Mouse (Mus musculus) cerebellum, adult 9-11 months (tissue): ENCODE measurements around the gene Pigq.

Experiments used
- DNase-seq: peaks from one replicate; pipeline ENCODE4 v3.0.0; 2022

The Pigq gene

GRCm38 (mm10) chr17:25919786-25920642 lies 24.7 kb downstream of the Pigq start:
- peak; percentile 100 for DNase-seq

DNA sequence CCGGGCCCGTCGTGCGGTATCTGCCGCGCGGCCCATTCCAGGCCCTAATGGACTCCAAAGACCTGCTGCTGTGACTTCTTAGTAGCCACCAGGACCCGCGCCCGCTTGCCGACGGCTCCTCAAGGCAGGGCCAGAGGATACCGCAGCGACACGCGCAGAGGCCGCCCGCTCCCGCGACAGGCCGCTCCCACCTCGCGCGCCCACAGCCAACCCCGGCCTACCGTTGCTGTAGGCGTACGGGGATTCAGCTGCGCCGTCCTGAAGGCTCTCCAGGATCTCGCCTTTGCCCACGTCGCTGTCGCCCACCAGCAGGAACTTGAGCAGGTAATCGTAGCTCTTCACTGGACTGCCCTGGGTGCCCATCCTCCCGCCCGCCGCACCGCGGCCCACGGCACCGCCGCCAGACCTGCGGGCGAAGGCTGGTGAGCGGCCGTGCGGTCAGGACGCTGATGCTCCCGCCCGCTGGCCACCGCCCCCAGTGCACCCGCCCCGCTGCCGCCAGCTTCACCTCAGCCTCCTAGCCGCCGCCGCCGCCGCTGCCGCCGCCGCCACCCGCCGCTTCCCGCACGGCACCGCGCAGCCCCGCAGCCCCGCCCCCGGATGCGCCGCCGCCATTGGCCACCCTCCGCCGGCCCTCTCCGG lies 25.5 kb downstream of the Pigq start, which contains the start of gene Rab40c:
Rab40c (minus strand) TSS at position 584 of the 642 bp plus-strand sequence.
- no peak for DNase-seq

DNA sequence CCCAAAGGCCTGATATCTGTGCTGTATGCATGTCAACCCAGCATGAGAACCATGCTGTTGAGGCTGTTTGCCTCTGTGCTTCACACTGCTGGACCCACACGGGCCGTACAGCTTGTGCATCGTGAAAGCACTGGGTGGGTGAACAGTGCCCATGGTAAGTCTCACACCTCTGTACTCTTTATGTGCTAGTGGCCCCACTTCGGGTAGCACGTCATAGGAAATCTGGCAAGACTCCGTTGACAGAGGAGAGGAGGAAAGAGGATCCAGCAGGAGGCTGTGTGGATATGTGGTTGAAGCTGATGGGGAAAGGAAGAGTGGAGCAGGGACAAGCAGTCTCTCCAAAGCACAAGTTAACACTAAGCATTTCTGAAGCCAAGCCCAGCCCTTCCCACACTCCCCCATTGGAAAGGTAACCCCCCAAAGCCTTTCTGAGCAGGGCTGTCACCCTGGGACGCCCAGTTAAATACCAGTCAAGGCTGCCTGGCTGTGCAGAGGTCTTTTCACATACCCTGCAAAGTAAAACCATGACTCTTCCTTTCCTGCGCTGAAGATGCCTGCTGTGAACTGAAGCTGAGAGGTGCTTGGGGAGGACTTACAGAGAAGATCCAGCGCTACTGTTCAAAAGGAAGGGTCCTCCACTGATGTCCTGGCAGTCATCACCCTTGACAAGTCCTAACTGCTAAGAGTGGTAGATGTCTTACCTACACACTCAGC lies 26.5 kb downstream of the Pigq start:
- DNase-seq, result peak; percentile 52

- DNase-seq, result no peak
Observed at GRCm38 (mm10) chr17:25916931-25917647, 27.6 kb downstream of the Pigq start.

DNA sequence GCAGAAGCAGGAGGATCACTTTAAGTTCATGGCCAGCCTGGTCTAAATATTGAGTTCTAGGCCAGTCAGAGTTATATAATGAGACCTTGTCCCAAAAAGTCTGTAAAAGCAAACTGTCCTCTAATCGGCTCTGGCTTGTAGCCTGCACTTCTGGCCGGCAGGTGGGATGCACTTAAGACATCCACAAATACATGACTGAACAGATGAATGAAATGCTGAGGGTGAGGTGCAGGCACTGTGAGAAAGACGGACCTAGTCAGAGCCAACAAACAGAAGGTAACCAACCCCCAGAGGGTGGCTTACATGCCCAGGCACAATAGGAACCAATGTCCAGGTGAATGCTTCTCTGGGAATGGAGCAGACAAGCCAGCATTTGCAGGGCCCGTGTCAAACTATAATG lies 30.4 kb downstream of the Pigq start:
- DNase-seq, result peak; percentile 58

DNA sequence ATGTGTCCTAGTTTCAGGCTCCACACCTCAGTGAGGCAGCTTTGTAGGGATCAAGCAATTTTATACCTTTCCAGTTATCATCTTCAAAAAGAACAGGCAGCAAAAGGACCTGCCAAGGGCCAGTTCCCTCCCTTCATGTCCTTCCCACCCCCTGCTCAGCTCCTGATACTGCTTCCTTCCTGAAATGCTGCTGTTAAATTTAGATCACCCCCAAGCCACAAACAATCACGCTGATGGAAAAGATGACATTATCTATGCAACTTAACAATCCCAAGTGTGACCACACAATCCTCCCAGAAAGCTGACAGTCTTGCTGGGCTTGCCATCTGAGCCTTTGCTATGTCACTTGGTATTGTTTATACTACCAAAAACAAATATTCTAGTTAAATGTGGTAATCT lies 30.9 kb downstream of the Pigq start:
- no peak for DNase-seq

DNA sequence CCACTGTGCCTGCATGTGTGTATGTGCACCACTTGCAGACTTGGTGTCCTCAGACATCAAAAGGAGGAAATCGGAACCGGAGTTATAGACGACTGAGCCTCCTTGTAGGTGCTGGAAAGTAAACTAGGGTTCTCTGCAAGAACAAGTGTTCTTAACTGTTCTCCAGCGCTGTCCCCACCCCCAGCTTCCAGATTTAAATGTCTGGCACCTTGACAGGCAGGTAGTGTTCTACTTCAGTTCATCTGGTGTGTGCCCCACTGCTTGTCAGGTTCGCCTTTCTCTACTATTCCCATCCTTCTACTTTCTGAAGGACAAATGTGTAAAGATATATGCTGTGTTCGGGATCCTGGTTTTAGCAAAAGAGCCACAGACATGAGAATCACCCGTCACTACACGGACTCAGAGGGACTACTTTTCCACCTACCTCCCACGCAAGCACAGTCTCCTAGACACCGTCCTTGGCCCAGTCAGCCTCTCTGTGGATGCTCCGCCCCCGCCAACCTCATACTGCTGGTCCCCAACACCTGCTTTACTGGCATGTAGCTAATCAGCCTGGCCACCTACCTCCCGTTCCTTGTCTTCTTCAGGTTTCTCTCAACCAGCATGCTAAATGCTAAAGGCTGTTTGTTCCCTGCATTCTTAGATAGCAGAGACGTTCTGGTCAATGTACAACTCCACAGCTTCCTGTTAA lies 31.4 kb downstream of the Pigq start:
- peak; percentile 86 for DNase-seq

- DNase-seq, result peak; percentile 87
Observed at GRCm38 (mm10) chr17:25911816-25912215, 32.9 kb downstream of the Pigq start.

GRCm38 (mm10) chr17:25907640-25908039 lies 37.1 kb downstream of the Pigq start:
- no peak for DNase-seq

DNA sequence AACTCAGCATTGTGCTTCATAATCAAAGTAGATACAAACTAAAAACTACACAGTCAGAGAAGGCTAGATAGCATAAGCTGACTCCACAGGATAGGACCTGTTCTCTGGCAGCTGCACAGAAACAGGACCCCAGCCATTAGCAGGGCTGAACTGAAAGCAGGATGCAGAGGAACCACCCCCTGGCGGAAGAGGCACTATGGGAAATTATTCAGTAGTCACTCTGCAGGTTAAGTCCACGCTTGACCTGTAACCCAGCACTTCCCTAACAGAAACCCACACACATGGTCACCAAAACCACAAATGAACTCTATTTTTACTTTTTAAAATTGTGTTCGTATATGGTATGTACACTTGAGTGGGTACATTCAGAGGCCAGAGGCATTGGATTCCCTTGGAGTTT lies 41.7 kb downstream of the Pigq start:
- no peak for DNase-seq

DNA sequence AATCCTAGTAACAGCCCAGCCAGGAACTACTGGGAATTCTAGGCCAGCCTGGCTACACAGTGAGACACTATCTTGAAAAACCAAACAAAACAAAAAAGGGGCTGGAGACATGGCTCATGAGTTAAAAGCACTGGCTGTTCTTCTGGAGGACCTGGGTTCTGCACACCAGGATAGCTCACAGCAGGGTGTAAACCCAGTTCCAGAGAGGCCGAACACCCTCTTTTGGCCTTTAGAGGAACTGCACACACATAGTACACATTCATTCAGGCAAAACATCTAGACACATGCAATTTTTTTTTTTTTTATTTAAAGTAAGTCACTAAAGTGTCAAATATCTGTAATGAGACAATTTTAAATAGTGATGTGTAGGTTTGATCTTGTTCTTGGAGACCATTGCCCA lies 44.5 kb downstream of the Pigq start:
- no peak for DNase-seq

GRCm38 (mm10) chr17:25895891-25896290 lies 48.8 kb downstream of the Pigq start:
- DNase-seq, result peak; percentile 30

DNA sequence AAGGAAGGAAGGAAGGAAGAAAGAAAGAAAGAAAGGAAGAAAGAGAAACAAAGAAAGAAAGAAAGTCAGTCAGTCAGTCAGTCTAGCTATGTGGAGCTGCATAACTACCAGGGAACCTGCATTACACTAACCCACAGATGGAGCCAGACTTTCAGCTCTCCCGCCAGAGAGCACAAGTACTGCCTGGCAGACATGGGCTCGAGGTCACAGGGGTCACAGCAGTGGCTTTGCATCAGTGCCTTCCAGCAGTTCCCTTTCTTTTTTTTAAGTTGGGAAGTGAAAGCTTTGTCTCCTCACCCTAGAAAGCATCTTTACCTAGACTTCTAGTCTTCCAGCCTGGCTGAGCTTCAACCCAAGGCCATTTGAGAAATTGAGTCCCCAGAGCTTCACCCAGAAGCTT lies 49.3 kb downstream of the Pigq start:
- no peak for DNase-seq

- DNase-seq, result peak; percentile 83
Observed at GRCm38 (mm10) chr17:25893975-25894617, 50.6 kb downstream of the Pigq start.

- no peak for DNase-seq
Observed at GRCm38 (mm10) chr17:25888837-25889236, 55.9 kb downstream of the Pigq start.

DNA sequence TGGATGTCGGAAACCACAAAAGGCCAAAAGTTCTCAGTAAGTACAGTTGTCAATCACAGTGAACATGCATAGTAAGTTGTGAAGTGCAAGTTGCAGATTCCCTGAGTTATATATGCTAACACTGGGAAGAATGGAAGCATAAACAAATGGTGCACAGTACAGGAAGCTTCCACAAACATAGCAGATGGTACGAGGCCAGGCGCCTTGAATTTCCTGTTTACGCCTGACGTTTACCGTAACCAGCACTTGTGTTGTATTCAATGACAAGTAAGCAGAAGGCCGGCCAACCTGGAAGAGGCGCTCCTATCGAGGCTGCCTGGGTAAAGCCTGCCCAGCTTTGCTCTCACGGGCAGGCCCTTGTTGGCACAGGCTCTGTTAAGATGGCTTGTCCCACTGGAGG lies 57.3 kb downstream of the Pigq start:
- peak; percentile 21 for DNase-seq

GRCm38 (mm10) chr17:25886806-25887205 lies 57.9 kb downstream of the Pigq start:
- DNase-seq, result no peak

DNA sequence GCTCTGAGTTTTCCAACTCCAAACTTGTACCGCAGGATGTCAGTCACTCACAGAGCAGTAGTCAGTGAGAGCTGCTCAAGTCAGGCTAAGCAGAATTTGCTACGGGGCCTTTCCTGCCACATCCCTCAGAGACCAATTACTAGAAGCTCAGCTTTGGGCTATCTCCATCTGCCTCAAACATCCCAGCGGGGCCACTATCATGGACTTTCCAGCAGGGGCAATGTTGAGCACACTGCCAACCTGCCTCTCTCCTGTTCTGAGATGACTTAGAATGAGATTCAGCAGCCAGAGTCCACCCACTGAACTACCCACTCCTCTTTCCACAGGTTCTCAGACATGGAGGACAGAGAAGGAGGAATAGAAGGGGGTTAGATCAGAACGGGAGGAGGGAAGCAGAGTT lies 59.1 kb downstream of the Pigq start:
- peak; percentile 55 for DNase-seq

DNA sequence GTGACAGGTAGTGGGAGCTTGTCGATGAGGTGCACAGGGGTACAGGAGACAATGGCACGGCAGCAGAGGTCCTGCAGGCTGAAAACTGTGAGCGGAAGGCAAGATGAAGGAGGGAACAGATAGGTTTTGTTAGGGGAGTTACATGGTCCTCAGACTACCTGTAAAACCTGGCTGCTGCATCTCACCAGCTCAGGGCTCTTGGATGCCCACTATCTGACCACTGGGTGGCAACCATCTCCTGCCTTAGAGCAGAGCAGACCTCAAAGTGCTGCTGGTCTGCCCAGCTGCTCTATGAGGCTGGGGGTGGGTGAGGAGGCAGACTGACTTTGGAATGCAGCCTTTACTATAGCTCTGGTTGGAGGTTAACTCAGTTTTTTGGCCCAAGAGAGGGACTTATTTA lies 60.9 kb downstream of the Pigq start:
- DNase-seq, result no peak

DNA sequence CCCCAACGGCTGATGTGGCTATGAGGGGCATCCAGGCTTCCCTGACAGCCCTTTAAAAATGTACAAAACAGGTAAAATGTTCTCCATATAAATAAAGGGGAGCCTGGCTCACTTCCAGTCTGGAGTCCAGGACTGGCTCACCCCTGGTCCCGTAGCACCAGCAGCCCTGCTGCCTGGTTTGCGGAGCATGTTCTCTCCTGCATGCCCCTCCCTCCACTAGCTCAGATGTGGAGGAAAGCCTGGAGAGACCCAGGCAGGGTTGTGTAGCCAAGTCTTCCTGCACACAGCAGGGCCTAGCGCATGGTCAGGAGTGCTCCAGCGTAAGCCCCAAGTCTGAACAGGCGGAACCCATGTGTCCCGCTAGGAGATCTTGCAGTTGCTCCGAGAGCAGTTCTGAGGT lies 61.5 kb downstream of the Pigq start:
- DNase-seq, result no peak

DNA sequence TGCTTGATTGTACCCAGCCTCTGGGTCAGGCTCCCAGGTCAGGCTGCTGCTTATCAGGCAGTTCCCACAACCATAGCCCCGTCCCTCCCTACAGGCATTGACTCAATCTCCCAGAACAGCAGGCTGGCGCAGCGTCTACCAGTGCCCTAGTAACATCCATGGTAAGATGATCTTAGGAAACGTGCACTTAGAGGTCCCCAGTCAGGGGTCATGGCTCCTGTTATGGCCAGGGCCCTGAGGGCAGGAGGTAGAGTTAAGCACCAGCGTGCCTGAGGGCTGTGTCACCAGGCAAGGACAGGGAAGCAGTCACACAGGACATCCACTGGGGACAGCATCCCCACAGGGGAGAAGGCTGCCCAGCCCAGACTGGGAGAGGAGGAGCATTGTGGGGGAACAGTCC lies 62.4 kb downstream of the Pigq start:
- no peak for DNase-seq

- no peak for DNase-seq
Observed at GRCm38 (mm10) chr17:25881691-25882090, 63.0 kb downstream of the Pigq start.
